Mouse (Mus musculus): Measurements from ENCODE around the gene Sirt4. TPM values are rescaled to one million over a fixed set of nuclear protein-coding genes. Genes with fewer than 3 reads are reported as not detected.

Sirt4 gene
- 12.0 TPM for total RNA-seq (2023)

GRCm38 (mm10) chr5:115483947-115484920 lies at the start of gene Sirt4:
Gene Sirt4, minus strand, starts transcription at chr5:115484725.

GRCm38 (mm10) chr5:115506454-115507201 lies 22.1 kb upstream of the Sirt4 start, which contains the start of gene Pxn:
Gene Pxn, plus strand, starts transcription at chr5:115506676.

GRCm38 (mm10) chr5:115465642-115466420 lies 18.7 kb downstream of the Sirt4 start, which contains the start of gene Pla2g1b:
Gene Pla2g1b, plus strand, starts transcription at chr5:115466262.

GRCm38 (mm10) chr5:115429359-115430186 lies 55.0 kb downstream of the Sirt4 start, which contains the start of gene Msi1:
Gene Msi1, plus strand, starts transcription at chr5:115429599.

Other genes starting within 250 kb of the Sirt4 start
- 44.8 TPM for gene Pop5, start 248.9 kb downstream of the Sirt4 start, total RNA-seq (2023)
- 172 TPM for gene Rnf10, start 211.8 kb downstream of the Sirt4 start, total RNA-seq (2023)
- 22.0 TPM for gene Coq5, start 205.1 kb downstream of the Sirt4 start, total RNA-seq (2023)
- gene Dynll1, start 183.7 kb downstream of the Sirt4 start, total RNA-seq (2023): 224 TPM
- 35.6 TPM for gene Srsf9, start 157.5 kb downstream of the Sirt4 start, total RNA-seq (2023)
- 3.8 TPM for gene Gatc, start 143.5 kb downstream of the Sirt4 start, total RNA-seq (2023)
- 14.6 TPM for gene Triap1, start 143.5 kb downstream of the Sirt4 start, total RNA-seq (2023)
- gene Cox6a1, start 135.7 kb downstream of the Sirt4 start, total RNA-seq (2023): 203 TPM
- not detected for gene Msi1, start 55.1 kb downstream of the Sirt4 start, total RNA-seq (2023)
- gene Pla2g1b, start 18.5 kb downstream of the Sirt4 start, total RNA-seq (2023): not detected
- gene Pxn, start 22.0 kb upstream of the Sirt4 start, total RNA-seq (2023): 56.7 TPM
- gene Rplp0, start 74.7 kb upstream of the Sirt4 start, total RNA-seq (2023): 2,874 TPM
- gene Gcn1l1, start 80.5 kb upstream of the Sirt4 start, total RNA-seq (2023): 114 TPM
- gene Rab35, start 147.2 kb upstream of the Sirt4 start, total RNA-seq (2023): 65.6 TPM
- 101 TPM for gene Bicdl1, start 246.9 kb upstream of the Sirt4 start, total RNA-seq (2023)